Mouse (Mus musculus) right cerebral cortex, postnatal 14 days (tissue): ENCODE results near the gene Tmem163.

Source experiments
- DNase-seq: peaks from one replicate; pipeline ENCODE4 v3.0.0; 2022

Tmem163 gene

DNA sequence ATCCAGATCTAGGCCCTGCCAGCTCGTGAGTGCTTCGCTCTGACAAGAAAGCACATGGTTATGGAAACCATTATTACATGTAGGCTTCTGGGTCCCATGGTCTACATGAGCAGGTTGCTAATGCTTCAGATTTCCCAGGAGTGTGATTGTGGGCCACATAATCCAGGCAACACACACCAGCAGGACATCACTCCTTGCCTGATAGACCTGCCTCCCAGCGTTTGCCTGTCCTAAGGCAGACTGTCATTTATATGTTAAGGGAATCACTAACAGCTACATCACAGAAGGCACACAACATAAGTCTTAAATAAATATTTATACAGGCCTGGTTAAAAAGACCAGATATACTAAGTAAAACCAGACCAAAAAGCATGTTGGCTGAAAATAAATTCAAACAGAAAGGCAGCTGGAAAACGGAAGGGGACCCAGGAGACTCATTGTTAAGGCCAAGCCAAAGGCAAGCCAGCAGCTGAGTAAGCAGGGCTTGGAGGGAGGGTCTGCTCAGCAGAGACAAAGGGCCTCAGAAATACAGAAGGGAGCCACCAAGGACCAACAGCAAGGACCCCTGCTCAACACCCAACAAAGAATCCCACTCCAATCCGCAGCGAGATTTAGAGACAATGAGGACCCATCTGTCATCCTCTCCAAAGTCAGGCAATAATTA is 123.4 kb downstream of the Tmem163 start:
- no peak for DNase-seq

DNA sequence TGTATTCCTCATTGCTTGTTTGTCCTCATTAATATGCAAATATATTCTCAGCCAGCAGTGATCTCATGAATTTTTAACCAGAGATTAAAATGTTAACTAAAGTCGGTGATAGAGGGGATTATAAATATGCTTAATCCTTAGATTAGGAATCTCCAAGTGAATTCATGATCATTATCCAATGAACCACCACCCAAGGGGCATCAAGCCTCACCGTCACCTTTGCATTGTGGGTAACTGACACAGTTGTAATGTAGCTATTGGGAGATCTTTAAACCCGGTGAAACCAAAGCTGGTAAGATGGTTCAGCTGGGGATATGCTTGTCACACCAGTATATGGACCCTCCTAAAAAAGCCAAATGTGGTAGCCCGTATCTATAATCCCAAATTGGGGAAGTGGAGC is 131.3 kb downstream of the Tmem163 start:
- no peak for DNase-seq

DNA sequence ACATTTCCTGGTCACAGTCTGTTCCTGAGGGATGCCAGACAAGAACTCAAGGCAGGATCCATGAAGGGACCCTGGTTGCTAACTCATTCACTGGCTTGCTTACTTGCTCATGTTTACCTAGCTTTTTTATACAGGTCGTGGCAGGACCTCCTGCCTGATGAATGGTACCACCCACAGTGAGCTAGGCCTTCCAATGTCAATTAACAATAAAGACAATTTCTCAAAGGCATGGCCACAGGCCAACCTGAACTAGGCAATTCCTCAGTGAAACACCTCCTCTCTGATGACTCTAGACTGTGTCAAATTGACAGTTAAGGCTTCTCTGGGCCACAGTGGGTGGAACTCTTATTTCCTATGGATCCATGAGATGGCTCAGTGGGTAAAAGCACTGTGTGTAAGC is 136.6 kb downstream of the Tmem163 start:
- DNase-seq, result no peak

DNA sequence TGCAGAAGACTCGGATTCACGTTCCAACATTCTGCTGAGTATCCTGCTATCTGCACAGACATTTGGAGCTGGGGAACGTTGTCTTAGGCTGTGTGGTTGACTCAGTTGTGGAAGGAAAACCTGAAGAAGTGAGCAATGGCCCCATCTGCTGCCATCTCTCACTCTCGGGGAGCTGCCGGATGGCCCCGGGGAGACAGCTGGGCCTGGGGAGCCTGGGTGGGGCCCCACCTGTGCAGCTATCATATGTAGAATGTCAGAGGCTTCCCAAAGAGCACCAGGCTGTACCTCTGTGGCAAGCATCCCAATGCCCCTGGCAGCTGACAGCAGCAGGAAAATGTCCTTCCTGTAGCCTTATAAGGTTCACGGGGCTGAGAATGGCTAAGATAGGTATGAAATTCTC is 137.4 kb downstream of the Tmem163 start:
- peak; percentile 17 for DNase-seq

DNA sequence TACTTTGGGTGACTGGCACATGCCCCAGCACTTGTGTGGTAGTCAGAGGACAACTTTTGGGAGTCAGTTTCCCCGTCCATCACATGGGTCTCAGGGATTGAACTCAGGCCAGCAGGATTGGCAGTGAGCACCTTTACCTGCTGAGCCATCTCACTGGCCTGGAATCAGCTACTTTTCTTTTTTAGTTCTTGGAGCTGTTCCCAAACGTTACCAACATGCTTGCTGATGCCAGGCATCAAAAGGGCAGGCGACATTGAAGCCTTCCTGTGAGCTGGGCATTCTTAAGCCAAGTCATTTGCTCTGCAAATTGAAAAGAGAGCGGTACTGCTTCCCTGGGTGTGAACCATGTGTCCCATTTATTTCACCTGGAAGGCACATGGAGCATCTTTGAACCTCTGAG is 137.8 kb downstream of the Tmem163 start:
- no peak for DNase-seq

DNA sequence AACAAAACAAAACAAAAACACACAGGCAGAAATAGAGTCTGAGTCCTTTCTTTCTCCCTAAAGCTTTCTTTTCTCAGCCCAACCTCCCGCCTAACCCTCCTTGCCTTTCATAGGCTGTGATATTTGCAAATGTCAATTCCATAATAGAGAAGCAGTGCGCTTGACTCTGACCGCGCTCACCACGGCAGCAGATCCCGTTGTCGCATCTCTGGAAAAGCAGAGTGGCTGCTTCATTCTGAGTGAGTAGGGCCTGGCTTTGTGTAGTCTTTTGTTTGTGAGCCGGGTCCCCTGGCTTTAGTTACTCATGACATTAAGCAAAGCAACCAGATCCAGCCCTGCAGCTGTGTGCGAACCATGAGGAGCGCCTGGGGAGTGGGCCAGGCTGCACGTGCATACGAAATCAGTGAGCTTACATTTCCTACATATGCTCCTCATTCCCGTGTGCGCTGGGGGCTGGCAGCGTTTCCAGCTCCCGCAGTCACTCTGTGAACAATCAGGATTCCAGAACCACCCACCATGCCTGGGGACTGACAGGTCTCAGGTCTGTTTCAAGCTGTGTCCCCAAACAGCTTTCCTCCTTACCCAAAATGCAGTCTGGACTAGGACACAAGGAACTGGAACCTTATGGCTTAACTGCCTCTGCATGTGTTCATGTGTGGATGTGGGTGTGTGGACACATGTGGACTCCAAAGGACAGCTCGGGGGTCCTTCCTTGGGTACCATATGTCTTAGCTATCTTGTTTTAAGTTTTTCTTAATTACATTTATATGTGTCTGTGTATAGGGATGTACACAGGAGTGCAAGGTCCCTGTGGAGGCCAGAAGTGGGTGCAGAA is 141.9 kb downstream of the Tmem163 start:
- peak; percentile 27 for DNase-seq

DNA sequence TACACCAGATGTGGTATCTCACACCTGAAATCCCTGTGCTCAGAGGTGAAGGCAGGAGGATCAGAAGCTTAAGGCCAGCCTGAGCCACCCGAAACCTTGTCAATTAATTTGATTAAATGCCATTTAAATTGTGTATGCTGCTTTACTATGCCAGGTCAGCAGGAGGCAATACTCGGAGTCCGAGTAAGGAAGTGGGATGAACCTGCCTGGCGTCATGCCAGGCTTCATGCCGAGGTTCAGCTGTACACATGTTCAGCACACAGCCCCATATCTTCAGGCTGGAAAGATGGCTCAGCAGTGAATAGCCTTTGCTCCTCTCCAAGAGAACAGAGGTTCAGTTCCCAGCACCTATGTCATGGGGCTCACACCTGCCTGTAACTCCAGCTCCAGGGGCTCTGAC is 142.9 kb downstream of the Tmem163 start:
- no peak for DNase-seq

DNA sequence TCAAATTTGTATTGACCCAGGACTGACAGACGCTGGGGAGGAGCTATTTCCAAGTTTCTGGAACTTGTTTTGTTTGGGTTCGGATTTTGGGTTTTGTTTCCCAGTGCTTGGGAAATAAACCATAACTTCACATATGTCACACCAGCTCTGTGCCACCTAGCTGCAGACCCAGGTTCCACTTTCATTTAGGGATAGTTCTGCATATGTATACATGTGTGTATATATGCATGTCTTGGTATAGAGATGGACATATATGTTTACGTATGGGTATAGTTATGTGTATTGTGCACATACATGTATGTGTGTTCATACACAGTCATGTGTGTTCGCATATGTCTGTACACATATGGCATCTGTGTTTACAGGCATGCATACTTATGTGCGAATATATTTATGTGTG is 147.6 kb downstream of the Tmem163 start:
- no peak for DNase-seq

DNA sequence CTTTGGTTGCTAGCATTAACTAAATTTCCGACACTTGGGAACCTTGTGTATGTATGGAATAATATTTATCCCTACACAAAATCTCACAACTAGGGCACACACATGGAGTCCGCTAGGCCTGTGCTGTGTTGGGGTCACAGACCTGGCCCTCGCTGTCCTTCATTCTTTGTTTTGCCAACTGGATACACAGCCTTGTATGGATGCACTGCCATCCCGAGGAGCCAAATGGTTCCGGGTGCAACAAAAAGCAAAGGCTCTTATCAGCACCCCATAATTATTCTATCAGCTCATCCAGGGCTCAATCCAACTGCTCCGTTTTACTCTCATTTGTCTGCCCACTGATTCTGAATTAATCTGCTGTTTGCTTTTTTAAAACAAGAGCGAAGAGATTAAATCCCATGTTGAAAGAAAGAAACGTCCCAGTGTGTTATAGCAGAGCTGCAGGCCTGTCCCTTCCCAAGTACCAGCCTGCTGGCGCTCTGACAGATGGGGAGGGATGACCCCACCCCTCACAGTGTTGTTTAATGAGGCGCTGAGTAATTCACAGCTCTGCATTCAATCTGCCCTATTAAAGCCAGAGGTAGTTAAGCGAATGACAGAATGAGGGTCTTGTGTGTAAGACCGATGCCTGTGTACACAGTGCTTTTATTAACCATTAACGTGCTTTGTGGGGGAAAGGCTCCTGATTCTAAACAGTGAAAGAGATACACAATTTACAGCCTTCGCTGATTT is 148.3 kb downstream of the Tmem163 start:
- DNase-seq, result no peak

DNA sequence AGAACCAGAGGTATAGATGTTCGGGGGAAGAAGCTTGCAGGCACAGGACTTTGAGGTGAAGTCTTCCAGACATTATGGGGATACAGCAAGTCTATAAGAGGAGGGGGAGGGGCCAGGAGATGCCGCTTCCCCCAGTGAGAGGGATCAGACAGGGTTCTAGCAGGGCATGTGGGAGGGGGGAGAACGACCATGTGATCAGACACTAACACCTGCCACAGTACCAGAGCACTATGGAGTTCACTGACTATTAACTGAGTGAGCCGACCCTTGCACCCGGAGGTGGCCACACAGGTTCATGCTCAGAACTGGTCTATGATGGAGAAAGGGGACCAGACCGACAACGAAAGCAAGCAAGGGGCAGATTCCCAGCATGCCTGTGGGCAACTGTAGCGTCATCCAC is 156.0 kb downstream of the Tmem163 start:
- DNase-seq, result no peak

DNA sequence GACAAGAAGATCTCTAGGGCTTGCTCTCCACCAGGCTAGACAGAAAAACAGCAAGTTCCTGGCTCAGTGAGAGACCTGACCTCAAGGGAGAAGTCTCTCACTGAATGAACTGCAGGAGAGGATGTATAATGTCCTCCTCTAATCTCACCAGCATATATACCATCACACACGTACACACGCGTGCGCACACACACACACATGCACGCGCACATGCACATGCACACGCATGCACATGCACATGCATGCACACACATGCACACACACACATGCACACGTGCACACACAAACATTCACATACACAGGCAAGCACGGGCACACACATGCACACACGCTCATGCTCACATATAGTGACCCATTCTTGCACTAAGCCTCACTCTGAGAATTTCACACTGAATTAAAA is 164.5 kb downstream of the Tmem163 start:
- DNase-seq, result no peak

DNA sequence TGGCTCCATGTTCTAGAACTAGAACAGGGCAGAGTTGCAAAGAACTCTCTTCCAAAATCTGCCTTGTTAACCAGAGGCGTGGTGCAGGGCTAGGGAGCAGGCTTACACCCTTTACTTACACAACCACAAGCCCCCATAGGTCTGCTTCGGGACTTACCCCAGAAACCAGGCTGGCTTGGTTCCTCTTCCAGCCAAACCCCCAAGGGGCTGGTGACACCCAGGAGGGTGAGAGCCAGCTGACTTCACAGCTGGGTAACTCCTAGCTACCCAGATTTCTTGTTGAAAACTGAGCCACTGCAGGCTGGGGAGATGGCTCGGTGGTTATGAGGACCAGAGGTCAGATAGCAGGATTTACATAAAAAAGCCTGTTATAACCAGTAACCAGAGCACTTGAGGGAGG is 164.9 kb downstream of the Tmem163 start:
- DNase-seq, result no peak

DNA sequence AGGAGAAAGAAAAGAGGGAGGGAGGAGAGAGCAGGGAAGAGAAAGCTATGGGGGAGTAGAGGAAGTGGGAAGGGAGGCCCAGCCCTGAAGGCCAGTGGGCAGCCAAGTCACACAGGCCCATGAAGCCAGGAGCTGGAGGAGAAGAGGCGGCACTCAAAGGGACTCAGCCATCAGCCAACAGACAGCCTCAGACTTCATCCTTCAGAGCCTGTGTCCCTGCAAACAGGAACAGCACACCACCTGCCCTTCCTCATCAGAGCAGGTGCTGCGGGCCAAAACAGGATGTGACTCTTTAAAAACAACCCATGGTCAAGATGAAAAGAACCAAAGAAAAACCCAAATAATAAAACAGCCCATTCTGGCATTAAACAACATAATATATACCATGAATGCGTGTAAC is 165.7 kb downstream of the Tmem163 start:
- DNase-seq, result no peak

DNA sequence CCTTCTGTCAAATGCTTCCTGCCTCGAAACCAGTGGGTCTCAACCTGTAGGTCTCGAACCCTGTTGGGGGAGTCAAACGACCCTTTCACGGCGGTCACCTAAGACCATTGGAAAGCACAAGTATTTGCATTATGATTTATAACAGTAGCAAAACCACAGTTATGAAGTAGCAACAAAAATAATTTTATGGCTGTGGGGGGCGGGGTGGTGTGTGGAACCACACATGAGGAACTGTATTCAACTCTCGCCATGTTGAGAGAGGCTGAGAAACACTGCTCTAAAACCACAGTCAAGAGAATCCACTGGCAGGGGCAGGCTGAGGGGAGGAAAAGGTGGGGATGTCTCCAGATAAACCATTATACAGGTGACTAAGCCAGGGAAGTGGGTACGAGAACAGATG is 166.2 kb downstream of the Tmem163 start:
- no peak for DNase-seq

DNA sequence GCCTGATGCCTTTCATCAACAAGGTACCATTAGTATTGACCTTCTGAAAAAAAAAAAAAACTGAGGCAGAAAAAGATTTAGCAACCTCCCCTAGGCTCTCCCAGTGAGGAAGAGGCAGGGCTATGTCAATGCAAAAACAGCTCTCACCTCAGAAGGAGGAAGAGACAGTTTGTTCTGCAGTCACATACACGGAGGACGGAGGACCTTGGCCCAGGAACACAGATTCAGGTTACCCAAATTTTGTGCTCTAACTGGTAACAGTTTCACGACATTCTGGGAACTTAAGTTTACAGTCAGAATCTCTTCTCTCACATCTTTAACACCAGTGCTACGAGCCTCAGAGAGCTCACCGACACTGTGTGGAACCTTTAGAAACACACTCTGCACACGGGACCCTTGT is 166.6 kb downstream of the Tmem163 start:
- DNase-seq, result no peak

DNA sequence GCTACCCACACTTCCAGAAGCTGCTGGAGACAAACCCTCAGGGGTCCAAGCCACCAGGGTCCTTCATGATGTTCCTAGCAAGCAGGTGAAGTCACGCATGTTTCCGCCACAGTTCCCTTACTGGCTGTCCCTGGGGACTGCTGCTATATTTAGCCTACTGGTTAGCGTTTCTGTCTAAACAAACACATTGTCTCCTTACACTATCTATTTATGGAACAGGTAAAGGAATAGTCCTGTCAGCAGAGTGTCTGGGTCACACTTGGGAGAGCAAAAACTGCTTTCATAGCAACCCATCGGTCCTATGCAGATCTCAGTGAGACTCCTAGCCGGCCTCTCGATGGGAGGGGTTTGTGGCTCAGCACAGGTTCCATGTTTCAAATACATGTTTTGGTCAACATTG is 168.0 kb downstream of the Tmem163 start:
- no peak for DNase-seq

DNA sequence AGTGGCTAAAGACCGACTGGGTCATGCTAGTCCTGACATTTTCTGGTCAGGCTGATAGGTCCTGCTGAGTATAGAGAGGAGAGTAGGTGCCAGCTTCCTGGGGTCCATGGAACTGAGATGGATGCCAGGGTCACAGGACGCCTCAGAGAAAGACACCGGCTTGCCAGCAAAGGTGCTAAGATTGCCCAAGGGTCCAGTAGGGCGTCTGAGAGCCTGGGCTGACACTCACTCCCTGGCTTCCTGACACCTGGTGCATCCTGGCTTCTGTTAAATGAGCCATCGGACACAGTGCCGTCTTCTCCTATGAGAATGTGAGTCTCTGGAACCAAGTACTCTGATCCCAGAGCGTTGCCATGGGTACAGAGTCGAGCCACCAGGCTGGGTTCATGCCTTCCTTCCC is 170.4 kb downstream of the Tmem163 start:
- DNase-seq, result no peak

DNA sequence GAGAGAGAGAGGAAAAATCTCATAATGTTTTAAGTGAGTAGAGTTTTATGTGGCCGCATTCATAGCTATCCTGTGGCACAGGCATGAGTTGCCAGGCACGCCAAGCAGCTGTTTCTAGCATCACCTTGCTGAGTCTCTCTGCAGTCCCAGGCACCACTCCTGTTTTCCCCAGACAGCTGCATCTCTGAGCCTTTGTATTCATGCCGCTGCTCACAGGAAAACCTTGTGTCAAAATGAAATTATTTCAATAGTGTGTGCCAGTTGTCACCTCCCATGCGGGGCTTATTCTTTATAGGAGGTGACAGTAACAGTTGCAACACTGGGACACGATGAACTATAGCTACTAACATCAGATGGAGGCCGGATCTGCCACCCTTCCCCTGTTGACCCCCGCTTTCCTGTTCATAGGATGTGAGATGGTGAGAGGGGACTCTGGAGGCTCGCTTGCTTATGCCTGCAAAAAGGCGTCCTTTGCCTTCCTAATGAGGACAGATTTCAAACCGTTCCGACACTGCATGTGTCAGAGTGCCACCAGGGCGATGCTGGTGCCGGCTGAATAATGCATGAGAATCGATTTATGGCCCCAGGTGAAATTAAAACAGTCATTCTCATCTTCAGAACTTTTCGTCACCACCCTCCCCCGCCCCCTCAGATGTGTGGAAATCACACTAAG is 171.1 kb downstream of the Tmem163 start:
- DNase-seq, result no peak

DNA sequence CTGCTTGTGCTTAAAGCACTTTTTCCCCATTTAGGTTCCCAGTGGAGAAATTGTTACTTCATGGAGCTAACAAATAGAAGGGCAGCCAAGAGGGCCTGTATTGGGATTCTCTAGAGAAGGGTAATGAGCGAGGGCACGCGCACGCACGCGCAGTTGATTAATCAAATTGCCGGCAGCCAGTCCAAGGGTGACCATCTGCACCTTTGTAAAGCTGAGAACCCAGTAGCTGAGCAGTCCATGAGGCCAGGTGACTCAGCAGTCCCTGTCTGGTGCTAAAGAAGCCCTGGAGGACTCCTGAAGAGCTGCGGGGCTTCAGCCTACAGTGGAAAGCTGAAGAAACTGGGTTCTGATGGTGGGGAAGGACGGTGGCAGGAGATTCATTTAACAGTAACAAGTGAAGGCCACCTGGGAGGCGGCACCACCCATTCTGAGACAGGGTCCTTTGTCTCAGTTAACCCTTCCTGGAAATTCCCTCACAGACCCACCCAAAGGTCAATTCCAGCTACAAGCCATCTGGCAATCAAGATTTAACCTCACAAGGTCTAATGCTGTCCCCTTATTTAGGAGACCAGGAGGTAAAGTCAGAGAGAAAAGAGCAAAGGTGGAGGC is 172.2 kb downstream of the Tmem163 start:
- DNase-seq, result no peak

DNA sequence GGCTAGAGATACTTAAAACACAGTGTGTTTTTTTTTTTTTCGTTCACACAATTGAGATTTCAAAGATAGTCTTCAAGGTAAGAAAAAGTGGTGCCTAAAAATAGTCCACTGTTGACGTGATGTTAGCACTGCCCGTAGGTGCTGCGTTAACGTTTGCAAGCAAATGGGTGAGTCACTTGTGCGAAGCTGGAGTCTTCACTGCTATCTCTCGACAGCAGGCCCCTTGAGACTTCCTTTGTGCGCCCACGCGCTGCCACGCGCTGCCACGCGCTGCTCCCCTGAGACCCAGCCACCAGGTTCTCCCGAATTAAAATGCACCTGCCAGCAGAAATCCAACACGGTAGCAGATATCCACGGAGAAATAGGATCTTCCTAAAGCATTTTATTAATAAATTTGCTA is 178.6 kb downstream of the Tmem163 start:
- no peak for DNase-seq

DNA sequence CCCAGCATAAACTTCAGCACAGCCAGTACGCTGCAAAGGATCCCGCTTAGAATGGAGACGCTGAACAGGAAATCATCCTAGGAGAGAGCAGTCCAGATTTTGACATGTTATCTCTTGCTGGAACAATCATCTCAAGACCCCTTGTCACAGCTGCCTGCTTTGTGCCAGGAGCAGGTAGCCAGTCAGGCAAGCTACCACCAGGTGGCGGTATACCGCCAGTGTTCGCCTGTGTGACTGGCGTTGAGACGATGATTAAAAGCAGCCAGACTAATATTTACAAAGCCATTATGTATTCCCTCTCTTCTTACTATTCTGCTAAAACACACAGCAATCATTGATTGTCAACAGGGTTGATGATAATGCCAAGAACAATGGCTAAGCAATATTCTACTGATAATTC is 179.1 kb downstream of the Tmem163 start:
- DNase-seq, result peak; percentile 87

DNA sequence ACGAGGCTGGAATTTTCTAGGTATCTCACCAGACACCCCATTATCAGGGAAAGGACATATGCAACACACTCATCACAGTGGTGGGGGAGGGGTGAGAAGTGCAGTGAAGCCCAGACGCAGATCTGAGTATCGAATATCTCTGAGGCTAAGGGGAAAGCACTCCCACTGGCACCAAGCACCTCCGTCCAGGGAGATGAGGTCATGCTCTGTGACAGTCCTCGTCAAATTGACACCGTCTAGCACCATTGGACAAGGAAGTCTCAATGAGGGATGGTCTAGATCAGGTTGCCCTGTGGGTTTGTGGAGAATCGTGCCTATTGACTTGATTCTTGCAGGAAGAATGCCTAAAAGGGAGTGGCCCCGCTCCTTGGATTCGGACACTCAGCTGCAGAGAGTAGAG is 180.6 kb downstream of the Tmem163 start:
- no peak for DNase-seq
